Mouse (Mus musculus) lung, embryonic 16.5 days (tissue): ENCODE measurements around the gene Lsamp. TPM values are rescaled to one million over a fixed set of nuclear protein-coding genes. Genes with fewer than 3 reads are reported as not detected.
A peak's percentile ranks its signal among the peaks of the same experiment; 100 is the strongest.

ENCODE experiments used
- ATAC-seq: fragments of 200-750 bp; cut with Nextera tagmentation; 2 replicates; pipeline ENCODE4 v1.8.0; 2017; ENCODE audit warnings: low read depth, mild to moderate bottlenecking, moderate library complexity
- H3K27ac ChIP-seq: fragments of 300-500 bp; sonication (generic); 2 replicates; pipeline ENCODE4 v1.5.1; 2014; ENCODE audit warnings: mild to moderate bottlenecking, control low read depth, low read length
- H3K27me3 ChIP-seq: fragments of 300-500 bp; sonication (generic); 2 replicates; pipeline ENCODE4 v1.6.1; 2014; ENCODE audit warnings: low read depth, low read length, mixed read lengths; ENCODE audit not compliant: control insufficient read depth, insufficient read depth
- H3K36me3 ChIP-seq: fragments of 300-500 bp; sonication (generic); 2 replicates; pipeline ENCODE4 v1.6.1; 2014; ENCODE audit warnings: low read length; ENCODE audit not compliant: control insufficient read depth, insufficient read depth
- H3K4me1 ChIP-seq: fragments of 300-500 bp; sonication (generic); replicated peaks from 2 replicates; pipeline ENCODE4 v1.6.1; 2014; ENCODE audit warnings: low read length, mixed read lengths; ENCODE audit not compliant: control insufficient read depth, insufficient read depth
- H3K4me2 ChIP-seq: fragments of 300-500 bp; sonication (generic); 2 replicates; pipeline ENCODE4 v1.6.1; 2014; ENCODE audit warnings: low read depth, low read length, control low read depth
- H3K4me3 ChIP-seq: fragments of 300-500 bp; sonication (generic); 2 replicates; pipeline ENCODE4 v1.5.1; 2014; ENCODE audit warnings: mild to moderate bottlenecking, low read length, control low read depth
- H3K9ac ChIP-seq: fragments of 300-500 bp; sonication (generic); 2 replicates; pipeline ENCODE4 v1.6.1; 2014; ENCODE audit warnings: low read length, control low read depth
- H3K9me3 ChIP-seq: fragments of 300-500 bp; sonication (generic); 2 replicates; pipeline ENCODE4 v1.6.1; 2016; ENCODE audit warnings: low read length; ENCODE audit not compliant: control insufficient read depth
- WGBS: fragments of 180-500 bp; shearing (Covaris S2); extraction: QIAGEN DNeasy Blood & Tissue Kit; methylation state at CpG from one replicate; pipeline ENCODE4 v1.1.7; 2014; 5-methylcytosine and 5-hydroxymethylcytosine counted together
- polyA plus RNA-seq: library from polyadenylated mRNA; unstranded; fragments of >200 nt; fragmentation: Nextera tagmentation; extraction: Ambion mirVana; gene quantifications from 2 replicates; pipeline ENCODE4 v1.2.1, GENCODE M21; 2015

Lsamp gene
- polyA plus RNA-seq, 1 experiment from 2014 or later = 1.2 TPM

GRCm38 (mm10) chr16:40968088-40968860 is 984.1 kb downstream of the Lsamp start:
- 20% methylated on average over 17 of the region's 17 CpGs for WGBS
- no peak overlapping the region for H3K9ac ChIP-seq
- peak; percentile 89 for ATAC-seq

GRCm38 (mm10) chr16:40971382-40971781 is 987.2 kb downstream of the Lsamp start:
- no peak for ATAC-seq

More at GRCm38 (mm10) chr16:40968088-40968860, 984.1 kb downstream of the Lsamp start:
- peak overlapping the region; percentile 40 for H3K4me2 ChIP-seq
- no peaks in the 10 kb centered on the region for H3K4me1 ChIP-seq
- H3K9me3 ChIP-seq = no peaks in the 10 kb centered on the region
- no peaks in the 10 kb centered on the region for H3K36me3 ChIP-seq
- H3K4me3 ChIP-seq = no peak overlapping the region; the same call in 1 of the 2 replicates
- no peaks in the 10 kb centered on the region for H3K27me3 ChIP-seq
- H3K27ac ChIP-seq = no peak overlapping the region

GRCm38 (mm10) chr16:40974084-40974483 is 989.9 kb downstream of the Lsamp start:
- H3K9me3 ChIP-seq = no peaks in the 10 kb centered on the region
- H3K4me2 ChIP-seq = no peak overlapping the region
- no peaks in the 10 kb centered on the region for H3K27me3 ChIP-seq
- no peak overlapping the region for H3K27ac ChIP-seq
- 47% methylated on average over 2 of the region's 2 CpGs for WGBS
- no peak overlapping the region for H3K4me3 ChIP-seq
- no peaks in the 10 kb centered on the region for H3K36me3 ChIP-seq
- H3K4me1 ChIP-seq = no peaks in the 10 kb centered on the region
- no peak for ATAC-seq
- no peak overlapping the region for H3K9ac ChIP-seq

More at GRCm38 (mm10) chr16:40971382-40971781, 987.2 kb downstream of the Lsamp start:
- no peak overlapping the region for H3K9ac ChIP-seq
- no peaks in the 10 kb centered on the region for H3K4me1 ChIP-seq
- 48% methylated on average over 3 of the region's 3 CpGs for WGBS
- no peaks in the 10 kb centered on the region for H3K27me3 ChIP-seq
- no peak overlapping the region for H3K4me2 ChIP-seq
- H3K27ac ChIP-seq = no peak overlapping the region
- no peak overlapping the region for H3K4me3 ChIP-seq
- H3K36me3 ChIP-seq = no peaks in the 10 kb centered on the region
- no peaks in the 10 kb centered on the region for H3K9me3 ChIP-seq

GRCm38 (mm10) chr16:40983026-40983425 is 998.9 kb downstream of the Lsamp start:
- no peak overlapping the region for H3K4me3 ChIP-seq
- no peak for ATAC-seq
- no peaks in the 10 kb centered on the region for H3K4me1 ChIP-seq
- no peak overlapping the region for H3K4me2 ChIP-seq
- H3K27me3 ChIP-seq = no peaks in the 10 kb centered on the region
- H3K27ac ChIP-seq = no peak overlapping the region
- no peak overlapping the region for H3K9ac ChIP-seq
- no peaks in the 10 kb centered on the region for H3K9me3 ChIP-seq
- no peaks in the 10 kb centered on the region for H3K36me3 ChIP-seq
- WGBS = 56% methylated on average over 3 of the region's 3 CpGs

GRCm38 (mm10) chr16:41007569-41007968 is 1023.4 kb downstream of the Lsamp start:
- no peaks in the 10 kb centered on the region for H3K4me1 ChIP-seq
- H3K9ac ChIP-seq = no peak overlapping the region
- no peak for ATAC-seq
- 67% methylated on average over 5 of the region's 5 CpGs for whole genome bisulfite sequencing
- no peaks in the 10 kb centered on the region for H3K9me3 ChIP-seq
- H3K4me2 ChIP-seq = no peak overlapping the region
- H3K36me3 ChIP-seq = no peaks in the 10 kb centered on the region
- no peak overlapping the region for H3K27ac ChIP-seq
- no peak overlapping the region for H3K4me3 ChIP-seq
- no peaks in the 10 kb centered on the region for H3K27me3 ChIP-seq

GRCm38 (mm10) chr16:41034746-41035145 is 1050.6 kb downstream of the Lsamp start:
- H3K27me3 ChIP-seq = no peaks in the 10 kb centered on the region
- no peak overlapping the region for H3K27ac ChIP-seq
- no peaks in the 10 kb centered on the region for H3K4me1 ChIP-seq
- no peak for ATAC-seq
- H3K9ac ChIP-seq = no peak overlapping the region
- H3K9me3 ChIP-seq = no peaks in the 10 kb centered on the region
- no peaks in the 10 kb centered on the region for H3K36me3 ChIP-seq
- no peak overlapping the region for H3K4me2 ChIP-seq
- H3K4me3 ChIP-seq = no peak overlapping the region

- 42% methylated on average over 2 of the region's 2 CpGs for WGBS
- no peaks in the 10 kb centered on the region for H3K9me3 ChIP-seq
- H3K27me3 ChIP-seq = no peaks in the 10 kb centered on the region
- no peak overlapping the region for H3K4me3 ChIP-seq
- no peaks in the 10 kb centered on the region for H3K4me1 ChIP-seq
- H3K9ac ChIP-seq = no peak overlapping the region
- no peak overlapping the region for H3K27ac ChIP-seq
- no peaks in the 10 kb centered on the region for H3K36me3 ChIP-seq
- ATAC-seq = no peak
- H3K4me2 ChIP-seq = no peak overlapping the region
These were observed 1057.5 kb downstream of the Lsamp start for GRCm38 (mm10) chr16:41041686-41042085.

GRCm38 (mm10) chr16:41063270-41063857 is 1079.2 kb downstream of the Lsamp start:
- H3K9me3 ChIP-seq = no peaks in the 10 kb centered on the region
- no peak overlapping the region for H3K27ac ChIP-seq
- 20% methylated on average over 7 of the region's 7 CpGs for WGBS
- no peak for ATAC-seq
- no peak overlapping the region for H3K4me3 ChIP-seq
- no peaks in the 10 kb centered on the region for H3K27me3 ChIP-seq
- H3K4me2 ChIP-seq = no peak overlapping the region
- H3K4me1 ChIP-seq = no peaks in the 10 kb centered on the region
- H3K9ac ChIP-seq = no peak overlapping the region
- H3K36me3 ChIP-seq = no peaks in the 10 kb centered on the region

GRCm38 (mm10) chr16:41073470-41073869 is 1089.3 kb downstream of the Lsamp start:
- 81% methylated on average over 2 of the region's 2 CpGs for WGBS

More at GRCm38 (mm10) chr16:41073470-41073869, 1089.3 kb downstream of the Lsamp start:
- Histone ChIP-seq H3K4me1 (no peaks in the 10 kb centered on the region), H3K4me3 (no peak overlapping the region), H3K27ac (no peak overlapping the region), H3K27me3 (no peaks in the 10 kb centered on the region), H3K4me2 (no peak overlapping the region), H3K36me3 (no peaks in the 10 kb centered on the region), H3K9me3 (no peaks in the 10 kb centered on the region), H3K9ac (no peak overlapping the region)
- ATAC-seq = no peak
